Mouse (Mus musculus) kidney, postnatal 25 days (tissue): ENCODE results near the gene Olfr47.
"Not testable (repeated sequence)": the region's sequence is repeated elsewhere in the genome, so short reads cannot be mapped to it uniquely, and the experiment has no call there.

Experiments
- DNase-seq, 2 experiments: peaks; one replicate each; pipeline ENCODE4 v3.0.0; 2021; ENCODE audit warnings: mixed read lengths in 2 of 2

Gene Olfr47

GRCm38 (mm10) chr6:43231255-43231654, at the start of gene Olfr47:
Gene Olfr47, plus strand, starts transcription at chr6:43231529.
- not testable (repeated sequence) for DNase-seq

GRCm38 (mm10) chr6:43190986-43191385, 40.3 kb upstream of the Olfr47 start:
- DNase-seq = no peak

DNA sequence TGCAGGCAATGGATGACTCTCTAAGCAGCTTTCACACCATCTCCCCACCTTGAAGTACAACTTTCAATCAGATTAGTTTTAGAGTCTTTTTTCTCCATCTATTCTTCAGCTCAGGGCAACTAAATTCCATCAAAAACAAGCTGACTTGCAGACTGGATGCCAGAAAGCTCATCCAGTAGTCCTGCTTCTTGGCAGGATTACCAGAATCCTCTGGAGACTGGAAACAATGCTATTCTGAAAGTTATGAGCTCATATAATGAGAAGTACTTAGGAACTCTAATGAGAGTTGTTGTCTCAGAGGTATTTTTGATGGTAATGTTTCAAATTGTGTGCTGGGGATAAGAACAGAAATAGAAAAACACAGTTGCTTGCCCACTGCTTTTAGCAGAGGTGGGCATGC, 34.5 kb upstream of the Olfr47 start, which contains the start of gene Olfr435:
TSS of gene Olfr435 (plus strand) at position 366 of the 400 bp plus-strand sequence.
- no peak for DNase-seq

- no peak for DNase-seq
Measured at GRCm38 (mm10) chr6:43198094-43198493, 33.2 kb upstream of the Olfr47 start.

DNA sequence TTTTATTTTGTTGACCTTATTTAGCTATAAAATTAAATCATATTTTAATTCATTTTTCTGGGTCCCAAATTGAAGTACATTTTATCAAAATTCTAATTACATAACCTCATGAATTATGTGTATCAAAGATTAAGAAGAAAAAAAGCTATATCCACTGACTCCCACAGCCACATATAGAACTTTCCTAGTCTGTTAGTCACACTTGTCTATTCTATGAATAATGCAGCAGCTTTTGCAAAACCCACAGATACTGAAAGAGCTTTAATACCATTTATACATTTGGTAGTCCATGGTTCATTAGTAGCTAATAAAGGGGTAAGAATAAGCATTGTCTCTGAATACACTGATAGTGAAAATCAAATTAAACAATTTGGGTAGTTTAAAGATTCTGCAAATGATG, 28.5 kb upstream of the Olfr47 start:
- no peak for DNase-seq

DNA sequence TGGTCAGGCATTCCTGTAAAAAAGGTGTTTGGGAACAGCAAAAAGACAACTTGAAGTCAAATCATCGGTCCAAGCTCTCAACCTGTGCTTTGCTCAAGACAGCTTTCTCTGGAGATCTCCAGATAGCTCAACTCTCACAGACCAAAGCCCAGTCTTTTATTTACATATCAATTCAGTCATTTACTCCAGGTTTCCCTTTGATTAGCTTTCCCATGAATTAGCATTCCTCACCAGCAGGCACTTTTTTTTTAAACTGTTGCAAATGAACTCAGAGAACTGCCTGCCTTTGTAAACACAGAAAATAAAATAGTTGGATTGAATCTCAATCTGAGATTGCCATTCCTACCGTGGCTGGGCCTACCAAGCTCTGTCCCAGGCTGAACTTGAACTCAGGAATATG, 26.0 kb upstream of the Olfr47 start:
- DNase-seq = no peak

GRCm38 (mm10) chr6:43212873-43213272, 18.5 kb upstream of the Olfr47 start, which contains the start of gene Olfr434:
Gene Olfr434, plus strand, starts transcription at chr6:43213021.
- DNase-seq = not testable (repeated sequence)

- DNase-seq = peak in 1 of 2 experiments; percentile 21
Measured at GRCm38 (mm10) chr6:43242061-43242460, 10.7 kb downstream of the Olfr47 start.

DNA sequence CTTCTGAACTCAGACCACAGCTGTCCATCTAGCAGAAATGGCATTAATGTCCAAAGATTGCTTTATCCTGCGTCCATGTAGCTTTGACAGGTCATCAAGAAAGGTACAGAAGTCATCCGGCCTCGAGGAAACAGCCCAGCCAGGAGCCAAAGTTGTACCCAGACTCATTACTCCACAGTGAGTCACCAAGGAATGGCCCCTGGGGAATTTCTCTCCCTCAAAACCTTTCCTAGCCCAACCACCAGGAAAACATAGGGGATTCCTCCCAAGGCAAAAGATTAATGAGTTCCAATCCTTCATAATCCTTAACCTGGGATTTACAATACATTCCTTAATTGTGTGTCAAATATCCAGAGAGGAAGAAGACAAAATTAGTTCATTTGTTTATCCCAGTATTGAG, 16.1 kb downstream of the Olfr47 start:
- DNase-seq = no peak

DNA sequence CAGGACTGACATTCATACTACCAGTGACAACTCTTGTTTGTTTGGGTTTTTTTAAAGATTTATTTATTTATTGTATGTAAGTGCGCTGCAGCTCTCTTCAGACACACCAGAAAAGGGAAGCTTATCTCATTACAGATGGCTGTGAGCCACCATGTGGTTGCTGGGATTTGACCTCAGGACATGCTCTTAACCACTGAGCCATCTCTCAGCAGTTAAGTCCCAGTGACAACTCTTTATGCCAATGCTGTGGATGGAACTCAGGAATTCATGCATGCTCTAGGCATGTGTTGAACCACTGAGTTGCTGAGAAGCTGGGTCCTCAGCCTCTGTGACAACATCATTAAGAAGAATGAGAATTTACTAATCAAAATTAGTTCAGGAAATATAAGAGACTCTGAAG, 21.7 kb downstream of the Olfr47 start:
- DNase-seq = no peak

DNA sequence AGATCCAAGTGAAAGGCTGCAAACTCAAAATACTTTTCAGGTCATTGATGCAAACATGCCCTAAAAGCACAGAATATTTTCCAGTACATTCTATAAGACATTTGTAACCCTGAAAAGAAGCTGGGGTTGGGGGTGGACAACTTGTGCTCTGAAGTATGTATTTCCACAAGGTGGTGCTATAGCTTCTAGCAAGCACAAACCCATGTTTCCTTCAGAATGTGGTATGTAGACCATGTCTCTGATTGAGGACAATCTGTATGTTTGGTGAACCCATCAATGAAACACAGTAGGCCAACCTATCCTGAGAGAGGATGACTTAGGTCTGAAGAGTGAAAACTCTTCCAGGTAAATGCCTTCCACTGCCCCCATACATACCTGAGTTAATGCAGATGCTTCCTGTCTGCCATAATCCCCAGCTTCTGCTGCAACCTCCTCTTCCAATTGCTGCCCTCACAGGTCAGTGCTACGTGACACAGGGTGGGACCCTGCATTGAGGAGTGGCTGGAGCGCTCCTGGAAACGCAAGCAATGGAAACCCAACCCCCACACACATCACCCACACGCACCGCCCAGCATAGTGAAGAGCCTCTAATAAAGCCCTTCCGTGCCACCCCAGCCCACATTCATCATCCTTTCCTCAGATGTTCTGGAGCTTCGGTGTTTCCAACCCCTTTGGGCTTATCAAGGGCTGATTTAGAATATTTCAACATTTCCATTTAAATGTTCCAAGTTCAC, 23.0 kb downstream of the Olfr47 start:
- peak in 1 of 2 experiments; percentile 11 for DNase-seq

- DNase-seq = no peak
Measured at GRCm38 (mm10) chr6:43260756-43261155, 29.4 kb downstream of the Olfr47 start.

DNA sequence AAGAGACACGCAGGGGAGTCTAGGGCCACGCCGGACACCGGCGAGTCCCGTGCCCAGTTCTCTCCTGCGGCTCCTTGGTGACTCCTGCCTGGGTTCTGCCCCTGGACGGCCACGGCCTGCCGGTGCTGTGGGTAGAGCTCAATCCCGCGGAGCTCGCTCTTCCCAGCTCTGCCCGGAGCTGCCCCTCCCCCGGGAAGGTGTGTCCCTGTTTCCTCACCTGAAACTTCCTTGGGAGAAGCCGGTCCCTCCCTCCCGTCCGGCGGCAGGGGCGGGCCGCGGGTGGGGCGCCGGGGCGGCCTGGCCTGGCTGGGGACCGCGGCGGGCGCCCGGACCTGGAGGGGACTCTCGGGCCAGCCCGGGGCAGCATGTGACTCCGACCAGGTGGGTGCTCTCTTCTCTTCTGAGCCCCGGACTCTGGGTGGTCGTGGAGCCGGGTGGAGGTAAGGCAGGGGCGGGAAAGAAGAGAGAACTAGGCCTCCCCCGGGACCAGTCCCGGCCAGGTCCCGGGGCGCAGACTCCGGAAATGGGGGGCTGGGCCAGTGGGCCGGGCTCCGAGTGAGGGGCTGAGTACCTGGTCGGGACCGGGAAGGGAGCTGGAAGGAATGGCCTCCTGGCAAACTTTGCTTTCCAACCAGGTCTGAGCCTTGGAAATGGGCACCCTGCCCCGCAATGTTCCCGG, 34.2 kb downstream of the Olfr47 start, which contains the start of gene Arhgef5:
TSS of gene Arhgef5 (plus strand) at position 220 of the 679 bp plus-strand sequence.
- peak; percentile 90 to 95 for DNase-seq

- DNase-seq = peak; percentile 66 to 82
Measured at GRCm38 (mm10) chr6:43266356-43266755, 35.0 kb downstream of the Olfr47 start.

GRCm38 (mm10) chr6:43272597-43272996, 41.3 kb downstream of the Olfr47 start:
- DNase-seq = peak; percentile 16 to 58

GRCm38 (mm10) chr6:43274123-43274522, 42.8 kb downstream of the Olfr47 start:
- no peak for DNase-seq

DNA sequence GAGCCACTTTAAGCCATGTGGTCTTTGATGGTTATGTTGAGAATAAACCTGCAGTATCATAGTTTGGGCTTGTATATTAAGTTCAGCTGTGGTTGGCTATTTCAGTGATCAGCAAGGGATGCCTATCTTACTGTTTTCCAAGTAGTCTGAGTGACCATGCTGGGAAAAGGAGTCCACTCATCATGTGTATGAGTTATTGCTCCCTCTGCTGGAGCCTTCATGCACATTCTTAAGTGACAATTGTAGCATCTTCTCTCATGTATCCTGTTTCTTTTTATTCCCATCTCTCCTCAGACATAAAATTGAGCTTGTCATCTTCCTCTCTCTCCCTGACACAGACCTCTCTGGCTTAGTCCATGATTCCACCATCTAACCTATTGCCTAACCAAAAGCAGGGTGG, 46.9 kb downstream of the Olfr47 start:
- peak in 1 of 2 experiments; percentile 57 for DNase-seq

- no peak for DNase-seq
Measured at GRCm38 (mm10) chr6:43280481-43280880, 49.2 kb downstream of the Olfr47 start.
